Mouse (Mus musculus) B cell, adult 2 months (primary cell): Measurements from ENCODE around the gene Glipr2.

Experiments used
- DNase-seq, 2 experiments: peaks; one replicate each; pipeline ENCODE4 v3.0.0; 2022

Glipr2 gene

DNA sequence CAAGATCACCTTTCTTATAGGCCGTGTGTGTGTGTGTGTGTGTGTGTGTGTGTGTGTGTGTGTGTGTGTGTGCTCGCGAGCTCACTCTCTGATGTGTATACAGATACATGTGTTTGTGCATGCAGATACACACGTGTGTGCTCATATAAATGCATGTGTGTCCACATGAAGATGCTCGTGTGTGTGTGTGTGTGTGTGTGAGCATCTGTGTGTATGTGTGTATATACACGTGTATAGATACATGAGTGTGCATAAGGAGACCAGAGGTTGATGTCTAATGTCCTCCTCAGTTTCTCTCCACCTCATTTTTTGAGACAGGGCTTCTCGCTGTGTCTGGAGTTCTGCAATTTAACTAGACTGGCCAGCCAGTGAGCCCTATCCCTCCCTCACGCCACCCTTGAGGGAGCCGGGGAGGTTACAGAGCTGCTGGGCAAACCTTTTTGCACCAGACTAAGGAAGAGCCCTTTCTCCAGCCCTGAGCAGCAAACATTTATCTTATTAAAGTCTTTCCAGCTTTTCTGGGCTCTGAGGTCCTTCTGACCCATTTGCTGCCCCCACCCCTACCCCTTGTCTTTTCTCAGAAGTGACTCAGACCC, 14.4 kb downstream of the Glipr2 start:
- DNase-seq: no peak

DNA sequence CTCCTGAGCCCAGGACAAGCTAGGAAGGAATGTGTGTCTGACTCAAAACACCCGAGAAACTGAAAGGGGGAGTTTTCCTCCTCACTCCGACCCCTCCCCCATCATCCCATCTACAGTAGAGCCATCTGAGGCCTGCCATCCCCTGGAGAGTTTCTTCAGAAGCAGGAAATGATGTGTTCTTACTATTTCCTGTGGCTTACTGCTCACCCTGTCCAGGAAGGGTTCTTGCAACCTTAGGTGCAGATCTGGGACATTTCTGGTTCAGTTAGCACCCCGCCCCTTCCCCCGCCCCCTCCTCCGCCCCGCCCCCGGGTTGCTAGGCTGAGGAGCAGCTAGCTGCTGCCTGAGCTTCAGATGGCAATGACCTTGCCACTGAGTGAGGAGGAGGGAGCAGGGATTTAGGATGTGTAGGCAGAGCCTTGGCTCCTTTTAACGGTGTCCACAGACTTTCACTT, 15.0 kb downstream of the Glipr2 start:
- peak; percentile 71 to 77 for DNase-seq

- peak; percentile 72 to 76 for DNase-seq
These were observed 16.4 kb downstream of the Glipr2 start for GRCm38 (mm10) chr4:43973526-43973981.

DNA sequence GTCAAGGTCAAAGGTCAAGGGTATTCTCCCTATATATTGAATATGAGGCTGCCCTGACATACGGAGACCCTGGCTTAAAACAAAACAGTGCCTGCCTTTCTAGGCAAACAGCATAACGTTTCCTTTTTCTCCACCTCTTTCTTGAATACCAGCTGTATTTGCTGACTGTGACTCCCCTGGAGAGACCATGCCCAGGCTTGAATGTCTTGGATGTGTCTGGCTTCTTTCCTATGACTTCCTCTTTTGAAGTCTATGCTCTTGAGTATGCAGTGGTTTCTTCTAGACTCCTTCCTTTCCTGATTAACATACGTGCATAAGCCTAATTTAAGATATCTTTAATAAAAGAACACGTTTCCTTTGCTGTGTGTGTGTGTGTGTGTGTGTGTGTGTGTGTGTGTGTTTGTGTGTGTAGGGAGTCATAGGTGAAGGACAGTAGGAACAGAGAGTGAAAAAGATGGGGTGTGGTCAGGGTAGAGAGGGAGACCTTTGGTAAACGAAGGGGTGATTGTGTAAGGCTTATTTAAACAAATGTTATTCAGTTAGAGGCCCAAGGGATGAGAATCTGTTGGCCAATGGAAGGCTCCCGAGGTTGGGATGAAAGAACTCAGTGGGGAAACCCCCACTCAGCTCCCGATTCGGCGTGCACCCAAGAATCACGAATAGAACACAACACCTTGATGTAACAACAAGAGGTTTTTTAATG, 17.9 kb downstream of the Glipr2 start:
- DNase-seq: peak in 1 of 2 experiments; percentile 20

GRCm38 (mm10) chr4:43976223-43976740, 19.1 kb downstream of the Glipr2 start:
- no peak for DNase-seq

GRCm38 (mm10) chr4:43978521-43979443, 21.6 kb downstream of the Glipr2 start:
- DNase-seq: peak in 1 of 2 experiments; percentile 15

- DNase-seq: no peak
These were observed 22.5 kb downstream of the Glipr2 start for GRCm38 (mm10) chr4:43979746-43980145.

- no peak for DNase-seq
These were observed 23.0 kb downstream of the Glipr2 start for GRCm38 (mm10) chr4:43980236-43980635.

- no peak for DNase-seq
These were observed 23.6 kb downstream of the Glipr2 start for GRCm38 (mm10) chr4:43980846-43981245.

GRCm38 (mm10) chr4:43981251-43981650, 24.1 kb downstream of the Glipr2 start:
- DNase-seq: no peak

DNA sequence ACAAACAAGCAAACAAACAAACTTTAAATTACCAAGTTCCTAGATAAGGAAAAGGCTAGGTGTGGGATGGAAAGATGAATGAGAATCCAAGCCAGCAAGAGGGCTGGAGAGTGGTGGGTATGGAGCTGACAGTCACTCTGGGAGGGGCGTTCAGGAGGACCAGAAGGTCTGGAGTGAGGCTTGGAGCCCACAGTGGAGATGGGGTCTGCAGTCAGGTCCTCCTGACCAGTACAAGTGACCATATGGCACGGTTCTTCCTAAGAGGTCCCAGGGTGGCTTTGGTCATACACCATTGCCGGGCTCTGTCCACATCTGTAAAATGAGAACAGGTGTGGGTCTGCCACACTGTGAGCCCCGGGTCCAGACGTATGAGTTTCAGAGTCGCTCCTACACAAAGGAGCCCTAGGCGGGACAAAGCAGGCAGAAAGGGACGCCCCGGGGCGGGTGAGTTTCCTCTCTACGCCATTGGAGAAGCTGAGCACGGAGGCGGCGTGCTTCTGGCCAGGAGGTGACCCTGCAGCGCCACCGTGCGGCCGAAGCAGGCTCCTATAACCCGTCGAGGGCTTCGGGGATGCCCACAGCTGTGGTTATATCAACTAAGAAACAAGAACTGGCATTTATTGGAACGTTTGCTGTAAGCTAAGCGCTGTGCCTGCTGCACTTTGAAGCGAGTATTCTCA, 25.0 kb downstream of the Glipr2 start:
- peak; percentile 97 for DNase-seq

DNA sequence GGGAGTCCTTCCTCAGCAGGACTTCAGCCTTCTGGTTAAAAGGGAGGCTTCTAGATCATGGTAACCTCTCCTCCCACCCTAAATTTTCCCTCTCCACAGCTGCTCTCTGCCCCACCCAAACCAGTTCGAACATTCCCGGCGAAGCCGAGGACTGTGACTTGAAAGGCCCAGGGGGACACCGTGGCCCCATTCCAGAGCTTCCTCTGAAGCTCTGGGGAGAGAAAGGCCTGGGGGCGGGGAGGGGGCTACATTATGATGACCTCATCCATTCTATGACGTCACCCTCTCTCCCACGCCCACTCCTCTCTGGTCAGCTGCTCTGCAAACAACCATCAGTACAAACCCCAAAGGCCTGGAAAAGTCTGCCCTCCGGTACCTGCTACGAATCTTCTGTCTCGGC, 26.0 kb downstream of the Glipr2 start, which contains the start of gene Ccin:
Ccin (plus strand) TSS at position 303 of the 400 bp plus-strand sequence.
- DNase-seq: no peak

DNA sequence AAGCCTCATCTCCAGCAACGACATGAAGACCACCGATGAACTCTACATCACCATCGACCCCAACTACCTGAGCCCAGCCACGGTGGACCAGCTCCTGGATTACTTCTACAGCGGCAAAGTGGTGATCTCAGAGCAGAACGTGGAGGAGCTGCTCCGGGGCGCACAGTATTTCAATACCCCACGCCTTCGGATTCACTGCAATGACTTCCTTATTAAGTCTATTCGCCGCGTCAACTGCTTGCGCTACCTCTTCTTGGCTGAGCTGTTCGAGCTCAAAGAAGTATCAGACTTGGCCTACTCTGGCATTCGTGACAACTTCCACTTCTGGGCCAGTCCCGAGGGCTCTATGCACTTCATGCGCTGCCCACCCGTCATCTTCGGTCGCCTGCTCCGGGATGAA, 26.6 kb downstream of the Glipr2 start:
- no peak for DNase-seq

DNA sequence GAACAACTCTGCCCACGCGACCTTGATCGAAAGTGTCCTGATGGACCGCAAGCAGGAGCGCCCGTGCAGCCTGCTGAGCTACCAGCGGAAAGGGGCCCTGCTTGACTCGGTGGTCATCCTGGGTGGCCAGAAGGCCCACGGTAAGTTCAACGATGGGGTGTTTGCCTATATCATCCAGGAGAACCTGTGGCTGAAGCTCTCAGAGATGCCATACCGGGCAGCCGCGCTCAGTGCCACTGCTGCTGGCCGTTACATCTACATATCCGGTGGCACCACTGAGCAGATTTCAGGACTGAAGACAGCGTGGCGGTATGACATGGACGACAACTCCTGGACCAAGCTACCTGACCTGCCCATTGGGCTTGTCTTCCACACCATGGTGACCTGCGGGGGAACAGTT, 27.1 kb downstream of the Glipr2 start:
- DNase-seq: no peak

GRCm38 (mm10) chr4:43988976-43989375, 31.8 kb downstream of the Glipr2 start:
- DNase-seq: no peak

GRCm38 (mm10) chr4:43993072-43993471, 35.9 kb downstream of the Glipr2 start:
- DNase-seq: no peak

- DNase-seq: no peak
These were observed 37.1 kb downstream of the Glipr2 start for GRCm38 (mm10) chr4:43994342-43994741.

DNA sequence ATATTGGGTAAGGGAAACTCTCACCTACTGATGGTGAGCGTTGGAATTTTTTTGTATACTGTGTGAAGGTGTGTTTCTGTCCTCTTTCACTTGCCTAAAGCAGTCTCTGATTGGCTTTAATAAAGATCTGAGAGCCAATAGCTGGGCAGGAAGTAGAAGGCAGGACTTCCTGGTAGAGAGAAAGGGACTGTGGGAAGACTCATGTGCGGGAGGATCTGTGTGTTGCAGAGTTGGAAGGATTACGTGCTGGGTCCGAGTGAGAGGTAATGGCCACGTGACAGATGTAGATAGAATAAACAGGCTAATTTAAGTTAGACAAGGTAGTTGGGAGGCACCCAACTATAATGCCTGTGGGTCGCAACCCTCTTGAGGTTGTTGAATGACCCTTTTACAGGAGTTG, 46.4 kb downstream of the Glipr2 start:
- DNase-seq: no peak

GRCm38 (mm10) chr4:44004126-44004525, 46.9 kb downstream of the Glipr2 start, which contains the start of gene Clta:
Gene Clta (plus strand): TSS chr4:44004452.
- no peak for DNase-seq

DNA sequence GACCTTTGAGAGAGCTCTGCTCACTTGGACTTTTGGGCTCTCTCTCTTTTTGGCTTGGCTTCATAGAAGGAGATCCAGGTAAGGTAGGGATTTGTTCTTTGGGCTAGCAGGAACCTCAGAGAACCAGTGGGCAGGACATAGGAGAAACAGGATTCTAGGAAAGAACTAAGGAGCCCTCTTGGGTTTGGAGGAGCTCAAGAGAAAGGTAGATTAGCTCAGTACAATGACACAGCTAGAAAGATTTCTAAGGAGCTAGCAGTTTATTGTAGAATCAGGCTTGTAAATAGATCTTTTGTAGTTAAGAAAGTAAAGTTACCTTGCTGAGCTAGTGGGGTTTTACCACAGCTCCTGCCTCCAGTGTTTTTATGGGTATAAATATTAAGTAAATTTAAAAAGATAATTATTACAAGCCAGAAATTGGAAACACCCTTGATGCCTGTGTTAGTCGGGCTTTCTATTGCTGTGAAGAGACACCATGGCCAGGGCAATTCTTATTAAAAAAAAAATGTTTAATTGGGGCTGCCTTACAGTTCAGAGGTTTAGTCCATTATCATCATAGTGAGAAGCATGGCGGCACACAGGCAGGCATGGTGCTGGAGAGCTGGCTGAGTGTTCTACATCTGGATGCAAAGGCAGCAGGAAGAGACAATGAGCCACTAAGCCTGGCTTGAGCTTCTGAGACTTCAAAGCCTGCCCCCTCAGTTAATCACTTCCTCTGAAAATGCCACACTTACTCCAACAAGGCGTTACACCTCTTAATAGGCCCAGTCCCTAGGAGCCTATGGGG, 47.6 kb downstream of the Glipr2 start:
- no peak for DNase-seq

GRCm38 (mm10) chr4:44010176-44010575, 53.0 kb downstream of the Glipr2 start:
- no peak for DNase-seq

DNA sequence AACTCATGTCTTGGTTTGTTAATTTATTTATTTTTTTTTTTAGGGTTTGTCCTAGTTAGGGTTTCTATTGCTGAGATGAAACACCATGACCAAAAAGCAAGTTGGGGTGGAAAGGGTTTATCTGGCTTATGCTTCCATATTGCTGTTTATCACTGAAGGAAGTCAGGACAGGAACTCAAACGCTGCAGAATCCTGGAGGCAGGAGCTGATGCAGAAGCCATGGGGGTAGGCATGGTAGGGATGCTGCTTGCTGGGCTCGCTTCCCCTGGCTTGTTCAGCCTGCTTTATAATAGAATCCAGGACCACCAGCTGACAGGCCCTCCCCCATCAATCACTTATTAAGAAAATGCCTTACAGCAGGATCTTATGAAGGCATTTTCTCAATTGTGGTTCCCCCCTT, 53.7 kb downstream of the Glipr2 start:
- DNase-seq: no peak
